Mouse (Mus musculus): ENCODE results near the gene Gtf3c5. TPM values are rescaled to one million over a fixed set of nuclear protein-coding genes. Genes with fewer than 3 reads are reported as not detected.

Gene Gtf3c5
- total RNA-seq, 4 experiments from 2014 or later: 6.5 to 8.2 (median 7.4) TPM

GRCm38 (mm10) chr2:28535650-28536049, 47.9 kb downstream of the Gtf3c5 start:
- no peak for DNase-seq (ENCODE audit: low spot score in 2 of 2)

GRCm38 (mm10) chr2:28535263-28535540, 48.3 kb downstream of the Gtf3c5 start:
- no peak for DNase-seq (ENCODE audit: low spot score in 2 of 2)

GRCm38 (mm10) chr2:28534436-28535262, 48.9 kb downstream of the Gtf3c5 start:
- DNase-seq (ENCODE audit: low spot score in 2 of 2): no peak

GRCm38 (mm10) chr2:28533901-28534435, 49.6 kb downstream of the Gtf3c5 start:
- no peak for DNase-seq (ENCODE audit: low spot score in 2 of 2)

DNA sequence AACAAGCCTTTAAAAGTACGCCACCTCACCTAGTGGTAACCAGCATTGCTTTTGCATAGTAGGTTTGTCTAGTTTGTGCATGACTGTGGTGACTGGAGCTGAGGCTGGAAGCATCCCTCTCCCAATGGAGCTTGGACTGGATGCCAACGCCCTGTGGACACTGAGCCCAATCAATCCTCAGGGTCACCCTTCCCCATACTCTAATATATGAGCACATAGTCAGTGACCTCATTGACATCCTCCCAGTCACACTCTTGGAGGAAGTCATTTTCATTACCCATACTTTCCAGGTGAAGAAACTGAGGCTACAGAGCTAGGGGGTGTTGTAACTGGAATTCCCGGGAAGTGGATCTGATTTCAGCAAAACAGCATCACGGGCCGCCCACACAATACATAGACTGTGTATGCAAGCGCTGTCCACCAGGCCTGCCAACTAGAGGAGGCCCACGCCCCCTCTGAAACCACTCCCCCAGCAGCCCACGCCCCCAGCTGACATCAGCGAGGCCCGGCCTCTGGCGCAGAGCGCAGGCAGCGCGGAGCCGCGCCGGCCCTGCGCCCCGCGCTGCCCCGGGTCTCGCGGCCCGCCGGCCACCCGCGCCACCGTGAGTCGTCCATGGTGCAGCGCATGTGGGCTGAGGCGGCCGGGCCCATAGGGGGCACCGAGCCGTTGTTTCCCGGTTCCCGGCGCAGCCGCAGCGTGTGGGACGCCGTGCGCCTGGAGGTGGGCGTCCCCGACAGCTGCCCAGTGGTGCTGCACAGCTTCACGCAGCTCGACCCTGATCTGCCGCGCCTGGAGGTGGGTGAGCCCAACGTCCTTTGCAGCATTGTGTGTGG, 50.4 kb downstream of the Gtf3c5 start:
- peak; percentile 84 to 85 for DNase-seq (ENCODE audit: low spot score in 2 of 2)

DNA sequence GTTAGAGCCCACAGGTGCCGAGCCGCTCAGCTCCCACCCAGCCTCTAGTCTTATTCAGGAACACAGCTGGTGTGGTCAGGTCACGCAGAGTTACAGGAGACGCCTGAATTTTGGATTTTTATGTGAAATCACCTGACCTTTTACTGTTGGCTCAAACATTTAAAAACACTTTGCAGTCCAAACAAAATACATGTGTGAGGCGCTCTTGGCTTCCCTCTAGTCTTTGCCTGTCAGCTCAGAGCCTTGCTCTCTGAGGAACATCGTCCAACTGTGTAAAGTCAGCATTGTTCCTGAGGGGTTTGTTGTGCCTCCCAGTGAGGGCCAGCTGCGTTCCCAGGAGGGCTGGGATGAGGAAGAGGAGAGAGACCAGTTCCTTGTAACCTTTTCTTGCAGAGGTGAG, 53.2 kb downstream of the Gtf3c5 start:
- no peak for DNase-seq (ENCODE audit: low spot score in 2 of 2)

- DNase-seq (ENCODE audit: low spot score in 2 of 2): no peak
Measured at GRCm38 (mm10) chr2:28529856-28530255, 53.7 kb downstream of the Gtf3c5 start.

DNA sequence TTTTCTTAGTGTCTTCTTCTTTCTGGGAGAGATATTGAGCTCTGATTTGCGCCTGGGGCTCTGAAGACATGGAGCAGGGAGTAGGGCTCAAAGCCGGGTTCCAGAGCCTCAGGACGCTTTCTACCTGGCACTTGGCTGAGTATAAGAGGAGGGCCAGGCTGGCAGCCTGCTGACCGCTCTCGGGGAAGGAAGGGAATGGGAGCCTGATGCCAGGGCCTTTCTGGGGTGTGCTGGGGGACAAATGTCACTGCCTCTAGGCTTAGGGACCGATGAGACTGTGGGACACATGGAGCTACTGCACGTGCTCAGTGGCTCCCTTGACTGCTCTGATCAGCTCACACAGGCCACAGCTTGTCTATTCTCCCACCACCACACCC, 55.2 kb downstream of the Gtf3c5 start:
- DNase-seq (ENCODE audit: low spot score in 2 of 2): no peak

DNA sequence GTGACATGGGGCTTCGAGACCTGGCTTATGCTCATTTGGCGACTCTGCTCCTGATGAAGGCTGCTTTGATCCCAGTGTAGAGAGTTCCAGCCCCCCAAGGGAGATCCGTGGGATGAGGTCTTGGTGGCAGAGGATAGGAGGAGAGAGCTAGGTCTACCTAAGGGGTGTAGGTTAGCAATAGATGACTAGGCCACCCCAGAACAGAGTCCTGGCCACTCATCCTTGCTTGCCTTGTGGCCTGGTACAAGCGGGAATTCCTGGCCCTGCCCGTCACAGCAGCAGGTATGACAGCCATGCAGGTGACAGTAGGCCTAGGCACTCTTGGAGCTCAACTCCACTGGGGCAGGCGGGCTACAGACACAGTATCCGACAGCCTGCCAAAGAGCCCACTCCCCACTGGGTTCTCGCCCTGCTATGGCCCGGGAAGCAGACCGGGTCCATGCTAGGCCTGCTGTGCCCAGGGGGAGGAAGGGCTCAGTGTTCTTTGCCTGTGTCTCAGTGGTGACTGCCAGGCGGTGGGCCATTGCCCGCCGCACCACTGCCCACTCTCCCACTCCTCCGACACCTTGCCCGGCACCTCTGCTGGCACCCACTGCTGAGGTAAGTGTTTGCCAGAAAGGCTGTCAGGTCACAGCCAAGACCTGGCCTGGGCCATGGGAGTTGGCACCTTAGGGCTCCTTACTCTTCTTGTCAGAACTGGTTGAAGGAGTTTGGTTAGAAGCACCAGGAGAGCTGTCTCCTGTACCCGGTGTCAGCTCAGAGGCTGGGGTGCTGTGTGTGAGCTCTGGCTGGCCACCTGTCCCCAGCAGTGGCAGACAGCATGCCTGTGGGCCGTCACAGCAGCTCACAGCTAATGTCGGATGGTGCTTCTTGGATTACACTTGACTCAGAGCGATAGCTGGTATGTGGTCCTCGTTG, 55.9 kb downstream of the Gtf3c5 start:
- DNase-seq (ENCODE audit: low spot score in 2 of 2): no peak

DNA sequence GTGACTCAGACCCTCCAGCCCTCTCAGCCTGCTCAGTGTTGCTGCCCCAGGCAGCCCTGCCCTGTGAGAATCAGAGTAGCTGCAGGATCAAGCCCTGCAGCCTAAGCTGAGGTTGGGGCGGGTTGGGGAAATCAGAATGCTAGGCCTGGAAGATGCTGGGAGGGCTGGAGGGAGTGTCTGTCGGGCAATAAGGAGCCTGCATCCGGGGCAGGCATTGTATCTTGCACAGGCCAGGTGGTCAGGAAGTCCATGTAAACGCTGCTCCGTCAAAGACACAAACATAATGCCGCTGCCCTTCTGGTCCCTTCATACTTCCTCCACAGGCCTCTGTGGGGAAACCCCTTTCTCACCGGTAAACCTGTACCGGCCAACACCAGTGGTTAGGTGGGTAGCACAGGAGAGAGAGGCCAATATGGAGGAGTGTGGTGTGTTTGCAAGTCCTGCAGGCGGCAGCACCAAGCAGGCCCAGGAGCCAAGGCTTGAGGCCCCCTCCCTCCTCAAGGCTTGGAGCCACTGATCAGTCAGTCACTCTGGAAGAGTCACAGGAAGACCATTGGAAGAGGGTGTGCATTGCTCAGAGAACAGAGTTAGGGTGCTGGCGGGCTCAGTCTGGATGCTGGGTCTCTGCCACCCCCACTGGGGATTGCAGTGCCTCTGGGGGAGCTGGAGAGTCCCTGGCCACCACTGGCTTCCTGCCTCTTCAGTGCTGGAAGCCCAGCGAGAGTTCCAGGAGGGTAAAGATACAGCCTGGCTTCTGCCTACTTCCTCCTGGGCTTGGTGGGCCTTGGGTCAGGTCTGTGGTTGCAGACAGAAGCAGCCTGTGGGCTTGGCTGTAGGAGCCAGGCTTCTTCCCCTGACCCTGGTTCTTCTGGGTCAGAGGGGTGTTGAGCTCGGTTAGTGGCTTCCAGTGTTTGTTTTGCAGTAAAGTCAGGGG, 57.3 kb downstream of the Gtf3c5 start:
- no peak for DNase-seq (ENCODE audit: low spot score in 2 of 2)

DNA sequence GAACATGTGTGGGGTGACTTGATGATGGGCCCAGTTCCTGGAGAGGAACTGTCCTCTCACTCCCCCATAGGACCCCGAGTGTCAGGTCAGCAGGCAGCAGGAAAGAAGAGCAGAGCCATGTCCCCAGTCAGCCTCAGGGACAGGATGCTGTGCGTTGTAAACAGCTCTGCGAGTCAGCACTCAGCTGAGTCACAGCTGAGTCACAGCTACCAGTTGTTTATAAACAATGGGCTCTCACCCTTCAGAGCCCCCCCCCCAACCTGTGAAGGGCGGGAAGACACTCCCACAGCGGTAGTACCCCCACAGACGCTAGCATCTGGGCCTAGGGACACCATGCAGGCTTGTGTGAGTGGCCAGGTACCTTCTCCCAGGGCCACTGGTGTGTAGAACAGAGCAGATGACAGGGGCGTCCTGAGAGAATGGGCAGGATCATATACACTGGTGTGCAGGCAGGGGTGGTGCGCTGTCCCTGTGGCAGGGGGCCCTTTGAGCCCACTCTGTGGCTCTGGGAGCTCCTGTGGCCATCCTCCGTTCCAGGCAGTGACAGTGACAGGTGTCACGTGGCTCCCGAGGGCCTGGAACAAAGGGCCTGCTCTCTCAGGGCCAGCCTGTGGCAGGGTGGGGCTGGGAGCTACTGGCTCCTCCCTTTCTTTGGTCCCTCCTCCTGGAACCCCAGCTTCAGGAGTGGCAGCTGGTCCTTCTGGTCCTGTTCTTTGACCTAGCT, 58.2 kb downstream of the Gtf3c5 start:
- peak; percentile 64 to 70 for DNase-seq (ENCODE audit: low spot score in 2 of 2)

DNA sequence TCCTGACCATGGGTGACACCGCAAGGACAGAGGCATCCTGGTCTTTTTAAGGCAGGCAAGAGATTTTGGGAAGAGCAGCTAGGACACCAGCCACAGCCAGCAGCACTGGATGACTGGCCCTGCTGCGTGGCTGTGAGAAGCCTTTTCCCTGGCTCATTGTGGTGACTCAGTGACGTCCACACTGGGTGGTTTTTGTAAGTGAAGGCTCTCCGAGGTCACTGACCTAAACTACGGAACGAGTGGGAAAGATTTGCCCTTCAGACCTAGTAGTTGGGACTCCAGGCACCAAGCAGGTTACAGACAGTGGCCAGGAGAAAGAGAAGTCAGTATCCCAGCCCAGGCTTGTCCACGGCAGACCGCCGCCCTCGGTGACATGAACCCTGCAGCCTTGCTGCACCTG, 59.1 kb downstream of the Gtf3c5 start:
- no peak for DNase-seq (ENCODE audit: low spot score in 2 of 2)

GRCm38 (mm10) chr2:28523643-28524117, 59.9 kb downstream of the Gtf3c5 start:
- DNase-seq (ENCODE audit: low spot score in 2 of 2): peak; percentile 78 to 83

DNA sequence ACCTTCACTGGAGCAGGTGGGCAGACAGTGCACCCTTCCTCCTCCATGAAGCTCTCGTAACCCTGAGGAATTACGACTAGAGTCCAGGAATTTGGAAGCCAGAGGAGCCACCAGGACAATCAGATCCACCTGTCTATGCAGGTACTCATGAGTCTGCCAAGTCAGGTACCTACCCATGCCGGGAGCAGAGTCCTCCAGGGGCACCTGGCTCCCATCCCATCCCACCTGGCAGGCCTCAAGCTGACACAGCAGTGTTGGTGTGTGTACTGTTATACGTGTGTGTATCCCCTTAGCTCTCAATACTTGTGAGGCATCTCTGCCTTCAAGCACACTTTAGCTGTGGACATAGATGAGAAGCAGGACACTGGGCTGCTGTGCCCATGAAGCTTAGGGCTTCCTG, 61.4 kb downstream of the Gtf3c5 start:
- no peak for DNase-seq (ENCODE audit: low spot score in 2 of 2)

DNA sequence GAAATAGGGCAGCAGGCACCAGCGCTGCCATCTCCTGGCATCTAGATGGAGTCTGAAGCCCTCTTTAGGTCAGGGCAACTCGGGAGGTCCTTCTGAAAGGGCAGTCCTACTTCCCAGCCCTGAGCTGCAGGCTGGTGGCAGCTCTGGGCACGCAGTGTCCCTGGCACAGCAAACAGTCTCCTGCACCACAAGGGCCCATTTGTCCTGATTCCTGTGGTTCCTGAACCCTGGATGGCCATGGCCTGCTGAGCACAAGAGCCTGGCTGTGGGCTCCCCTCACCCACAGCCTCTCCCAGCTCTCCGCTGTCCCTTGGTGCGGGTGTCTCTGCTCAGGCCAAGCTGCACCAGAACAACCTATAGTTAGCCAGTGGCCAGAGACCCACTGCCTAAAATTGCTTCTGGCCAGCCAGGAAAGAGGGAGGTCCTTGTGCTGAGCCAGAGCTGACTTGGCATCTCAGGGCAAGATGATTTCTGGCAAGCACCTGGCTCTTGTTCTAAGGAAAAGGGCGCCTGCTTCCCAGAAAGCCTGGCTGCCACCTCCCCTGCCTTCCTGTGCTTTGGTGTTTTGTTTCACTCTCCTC, 61.9 kb downstream of the Gtf3c5 start:
- DNase-seq (ENCODE audit: low spot score in 2 of 2): no peak

DNA sequence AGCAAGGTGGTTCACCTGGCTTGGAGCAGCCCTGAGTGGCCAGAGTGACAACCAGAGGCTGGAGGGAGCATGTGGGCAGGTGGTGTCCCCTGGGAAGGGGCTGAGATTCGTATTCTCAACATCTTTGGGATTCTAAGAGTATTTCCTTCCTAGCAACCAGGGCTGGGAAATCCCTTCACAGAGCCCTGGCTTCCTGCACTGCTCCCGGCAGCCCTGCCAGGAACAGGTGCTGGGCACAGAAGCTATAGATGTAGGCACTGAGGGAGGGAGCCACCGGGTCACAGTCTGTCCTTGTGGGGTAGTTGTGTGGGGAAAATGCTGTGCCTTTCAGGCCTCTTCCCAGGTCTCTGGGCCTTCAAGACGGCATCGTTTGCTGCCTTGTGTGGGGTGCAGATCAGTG, 63.0 kb downstream of the Gtf3c5 start:
- no peak for DNase-seq (ENCODE audit: low spot score in 2 of 2)

GRCm38 (mm10) chr2:28518231-28518630, 65.3 kb downstream of the Gtf3c5 start:
- no peak for DNase-seq (ENCODE audit: low spot score in 2 of 2)

DNA sequence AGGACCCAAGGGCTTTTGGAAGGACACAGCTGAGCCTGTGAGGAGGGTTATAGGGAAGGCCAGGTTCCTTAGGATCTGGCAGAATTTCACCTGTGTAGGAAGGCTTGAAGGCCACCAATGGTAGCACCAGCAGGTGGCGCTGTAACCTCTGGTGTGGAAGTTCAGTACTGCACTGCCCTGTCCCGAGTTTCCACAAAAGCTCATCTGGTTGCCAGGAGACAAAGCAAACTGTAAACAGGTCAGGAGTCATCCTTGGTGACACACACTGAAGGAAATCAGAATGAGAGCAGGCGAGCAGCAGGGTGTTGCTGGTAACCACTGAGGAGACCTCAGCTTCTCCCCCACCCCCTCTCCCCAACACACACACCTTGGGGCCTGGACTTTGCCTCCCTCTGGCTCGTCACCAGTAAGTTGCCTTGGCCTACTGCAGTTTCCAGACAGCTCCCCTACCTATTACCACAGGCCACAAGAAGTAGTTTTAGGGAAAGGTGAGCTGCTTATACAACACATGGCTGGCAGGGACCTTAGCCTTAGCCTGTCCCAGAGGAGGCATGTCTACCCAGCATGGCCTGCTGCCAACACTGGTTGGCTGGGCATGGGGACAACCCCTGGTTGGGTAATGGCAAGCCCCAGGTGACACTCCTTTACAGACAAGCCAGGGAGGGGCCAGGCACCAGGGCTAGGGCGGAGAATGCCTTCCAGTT, 66.2 kb downstream of the Gtf3c5 start:
- peak; percentile 76 to 82 for DNase-seq (ENCODE audit: low spot score in 2 of 2)
